Mouse (Mus musculus): ENCODE data around the gene Imp3.

Gene Imp3

DNA sequence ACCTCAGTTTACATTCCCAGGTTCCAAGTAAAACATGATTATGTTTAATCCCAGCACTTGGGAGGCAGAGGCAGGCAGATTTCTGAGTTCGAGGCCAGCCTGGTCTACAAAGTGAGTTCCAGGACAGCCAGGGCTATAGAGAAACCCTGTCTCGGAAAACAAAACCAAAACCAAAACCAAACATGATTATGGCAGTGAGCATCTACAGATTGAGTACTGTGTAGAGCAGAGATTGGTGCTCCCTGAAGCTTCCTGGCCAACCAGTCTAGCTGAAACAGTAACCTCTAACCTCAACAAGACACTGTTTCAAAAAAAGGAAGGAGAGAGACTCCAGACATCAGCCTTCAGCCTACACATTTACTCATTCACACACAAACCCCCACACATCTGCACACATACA is 21.4 kb downstream of the Imp3 start:
- DNase-seq (ENCODE audit: extremely low spot score, low read depth, low spot score), result no peak

DNA sequence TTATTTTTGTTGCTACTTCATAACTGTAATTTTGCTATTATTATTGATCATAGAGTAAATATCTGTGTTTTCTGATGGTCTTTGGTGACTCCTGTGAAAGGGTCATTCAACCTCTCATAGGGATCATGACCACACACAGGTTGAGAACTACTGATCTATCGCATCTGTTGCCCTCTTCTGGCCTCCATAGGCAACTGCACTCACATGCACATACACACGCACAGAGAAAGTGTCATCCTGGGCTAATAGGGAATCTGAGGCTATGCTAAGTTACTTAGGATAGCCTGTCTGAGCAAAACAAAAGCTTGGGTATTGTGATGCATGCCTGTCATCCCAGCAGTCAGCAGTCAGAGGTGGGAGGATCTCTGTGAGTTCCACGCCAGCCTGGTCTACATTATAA is 24.3 kb downstream of the Imp3 start:
- DNase-seq (ENCODE audit: extremely low spot score, low read depth, low spot score), result no peak

DNA sequence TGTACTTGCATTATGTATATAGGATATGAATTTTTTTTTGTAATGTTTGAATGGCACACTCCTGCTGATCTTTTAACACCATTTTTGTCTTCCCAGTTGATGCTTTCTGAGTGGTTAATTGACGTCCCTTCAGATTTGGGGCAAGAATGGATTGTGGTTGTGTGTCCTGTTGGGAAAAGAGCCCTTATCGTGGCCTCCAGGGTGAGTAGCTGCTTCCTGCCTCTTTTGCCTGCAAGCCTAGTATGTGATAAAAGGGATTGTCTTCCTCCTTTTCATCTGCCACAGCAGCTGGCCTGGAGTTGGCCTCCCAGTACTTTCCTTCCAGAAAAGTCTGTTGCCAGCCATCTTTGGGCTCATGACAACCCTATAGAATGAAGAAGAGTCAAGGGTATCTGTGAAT is 32.9 kb downstream of the Imp3 start:
- DNase-seq (ENCODE audit: extremely low spot score, low read depth, low spot score), result no peak

DNA sequence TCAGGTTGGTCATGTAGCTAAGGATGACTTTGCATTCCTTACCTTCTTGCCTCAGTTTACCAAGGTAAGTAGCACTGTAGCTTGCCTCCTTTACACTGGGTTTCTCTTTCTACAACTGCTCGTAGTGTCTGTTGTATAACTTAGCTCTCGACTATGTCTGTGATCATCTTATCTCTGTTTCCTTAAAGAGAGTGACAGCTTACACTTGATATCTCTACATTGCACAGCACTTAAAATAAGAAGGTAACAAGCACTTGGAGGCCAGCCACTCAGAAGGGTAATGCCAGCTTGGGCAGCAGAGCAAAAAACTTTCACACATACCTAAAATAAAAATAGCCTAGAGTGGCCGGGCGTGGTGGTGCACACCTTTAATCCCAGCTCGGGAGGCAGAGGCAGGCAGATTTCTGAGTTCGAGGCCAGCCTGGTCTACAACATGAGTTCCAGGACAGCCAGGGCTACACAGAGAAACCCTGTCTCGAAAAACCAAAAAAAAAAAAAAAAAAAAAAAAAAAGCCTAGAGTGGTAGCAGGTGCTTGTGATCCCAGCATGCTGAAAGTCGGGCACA is 36.8 kb downstream of the Imp3 start:
- DNase-seq (ENCODE audit: extremely low spot score, low read depth, low spot score), result no peak

DNA sequence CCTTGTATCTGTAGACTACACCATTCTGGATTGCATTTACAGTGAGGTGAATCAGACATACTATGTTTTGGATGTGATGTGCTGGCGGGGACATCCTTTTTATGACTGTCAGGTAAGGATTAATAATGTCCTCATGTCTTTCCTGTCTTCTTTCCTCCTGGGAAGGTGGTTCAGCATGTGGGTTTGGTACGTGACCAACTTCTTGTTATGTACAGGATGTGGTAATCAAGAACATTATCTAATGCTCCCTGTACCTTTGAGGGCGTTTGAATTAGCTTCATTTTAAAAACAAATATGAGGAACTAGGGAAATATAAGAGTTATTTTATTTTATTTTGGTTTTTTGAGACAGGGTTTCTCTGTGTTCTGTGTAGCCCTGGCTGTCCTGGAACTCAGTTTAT is 37.9 kb downstream of the Imp3 start:
- no peak for DNase-seq (ENCODE audit: extremely low spot score, low read depth, low spot score)

DNA sequence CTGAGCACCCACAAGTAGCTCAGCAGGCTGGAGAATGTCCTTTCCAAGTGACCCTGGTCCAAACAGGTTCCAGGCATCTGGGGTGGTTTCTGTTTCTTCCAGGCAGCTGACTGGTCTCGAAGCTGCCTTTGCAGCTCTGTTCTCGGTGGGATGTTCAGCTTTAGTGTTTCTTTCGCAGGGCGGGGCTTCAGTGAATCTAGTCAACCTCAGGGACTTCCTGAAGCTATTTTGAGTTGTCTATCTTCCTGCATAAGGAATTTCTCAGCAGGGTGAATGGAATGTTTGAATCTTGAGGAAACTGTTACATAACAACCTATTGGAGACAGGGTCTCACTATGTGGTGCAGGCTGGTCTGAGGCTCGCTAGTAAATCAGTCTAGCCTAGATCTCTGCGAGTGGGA is 42.9 kb downstream of the Imp3 start:
- DNase-seq (ENCODE audit: extremely low spot score, low read depth, low spot score), result no peak

DNA sequence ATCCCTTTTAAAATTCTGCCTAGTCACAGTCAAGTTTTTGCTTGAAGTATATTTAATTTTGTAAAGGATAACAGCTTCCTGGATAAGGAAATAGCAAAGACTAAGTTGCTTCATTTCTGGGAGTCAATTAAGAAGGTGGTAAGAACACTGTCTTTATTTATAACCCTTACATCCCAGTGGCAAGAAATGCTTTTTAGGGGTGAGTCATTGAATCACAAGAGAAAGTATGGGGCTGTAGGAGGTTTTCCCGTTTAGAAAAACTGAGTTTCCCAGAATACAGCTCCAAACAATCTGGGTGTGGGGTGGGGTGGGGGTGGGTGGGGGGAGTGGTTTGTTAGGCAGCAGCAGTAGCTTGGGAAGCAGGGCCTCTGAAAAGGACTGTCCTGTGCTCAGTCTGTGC is 44.2 kb downstream of the Imp3 start:
- DNase-seq (ENCODE audit: extremely low spot score, low read depth, low spot score), result no peak
